Mouse (Mus musculus) embryonic fibroblast, embryonic 13.5 days (primary cell): ENCODE results near the gene Smoc1. TPM values are rescaled to one million over a fixed set of nuclear protein-coding genes. Genes with fewer than 3 reads are reported as not detected.

ENCODE experiments used
- H3K27ac ChIP-seq: 2 replicates; pipeline ENCODE4 v1.5.1; 2012; ENCODE audit warnings: low read length, control low read depth, inconsistent platforms; ENCODE audit not compliant: insufficient read depth
- H3K4me1 ChIP-seq: 2 replicates; pipeline ENCODE4 v1.6.1; 2011; ENCODE audit warnings: low read length; ENCODE audit not compliant: control insufficient read depth, insufficient read depth
- H3K4me3 ChIP-seq: 2 replicates; pipeline ENCODE4 v1.5.1; 2011; ENCODE audit warnings: mild to moderate bottlenecking, control low read depth, low read length; ENCODE audit not compliant: insufficient read depth
- CTCF ChIP-seq: IDR thresholded peaks from 2 replicates; pipeline ENCODE4 v1.5.1; 2011; ENCODE audit warnings: mild to moderate bottlenecking, control low read depth, low read length, moderate library complexity, borderline replicate concordance; ENCODE audit not compliant: insufficient read depth
- POLR2A ChIP-seq: IDR thresholded peaks from 2 replicates; pipeline ENCODE4 v1.6.1; 2011; ENCODE audit warnings: low read depth, mild to moderate bottlenecking, control low read depth, low read length, moderate library complexity
- polyA plus RNA-seq: library from polyadenylated mRNA; stranded (reverse); fragments of >200 nt; gene quantifications from 2 replicates; pipeline ENCODE4 v1.2.4, GENCODE M21; 2011; ENCODE audit warnings: low read depth; ENCODE audit not compliant: missing spikeins, insufficient read length

Smoc1 gene
- polyA plus RNA-seq, 1 experiment = 18.0 TPM

GRCm38 (mm10) chr12:81019280-81019935, 7.2 kb upstream of the Smoc1 start:
- no peaks in the 10 kb centered on the region for H3K4me1 ChIP-seq
- H3K27ac ChIP-seq = no peak overlapping the region
- no peak overlapping the region for H3K4me3 ChIP-seq
- no peak for TF ChIP-seq POLR2A
- no peak for TF ChIP-seq CTCF

- Histone ChIP-seq H3K4me3 (no peak overlapping the region), H3K27ac (no peak overlapping the region), H3K4me1 (no peaks in the 10 kb centered on the region)
- TF ChIP-seq POLR2A (no peak), CTCF (no peak)
Observed at GRCm38 (mm10) chr12:81024407-81024806, 2.2 kb upstream of the Smoc1 start.

- Histone ChIP-seq H3K4me3 (no peak overlapping the region), H3K27ac (no peak overlapping the region), H3K4me1 (no peaks in the 10 kb centered on the region)
- TF ChIP-seq CTCF (no peak), POLR2A (no peak)
Observed at GRCm38 (mm10) chr12:81024993-81025392, 1.6 kb upstream of the Smoc1 start.

GRCm38 (mm10) chr12:81026995-81027942, 661 bp downstream of the Smoc1 start:
- Histone ChIP-seq H3K4me1 (no peaks in the 10 kb centered on the region), H3K27ac (no peak overlapping the region), H3K4me3 (peak overlapping the region; percentile 65)
- TF ChIP-seq POLR2A = no peak
- no peak for TF ChIP-seq CTCF

- Histone ChIP-seq H3K4me1 (no peaks in the 10 kb centered on the region), H3K4me3 (no peak overlapping the region), H3K27ac (no peak overlapping the region)
- TF ChIP-seq POLR2A (no peak), CTCF (no peak)
Observed at GRCm38 (mm10) chr12:81028291-81028920, 1.8 kb downstream of the Smoc1 start.

- H3K4me1 ChIP-seq = no peaks in the 10 kb centered on the region
- H3K4me3 ChIP-seq = no peak overlapping the region
- no peak for TF ChIP-seq POLR2A
- TF ChIP-seq CTCF = no peak
- H3K27ac ChIP-seq = no peak overlapping the region
Observed at GRCm38 (mm10) chr12:81029731-81030130, 3.1 kb downstream of the Smoc1 start.

GRCm38 (mm10) chr12:81031579-81031978, 5.0 kb downstream of the Smoc1 start:
- TF ChIP-seq CTCF (no peak), POLR2A (no peak)
- H3K4me1 ChIP-seq = no peaks in the 10 kb centered on the region

GRCm38 (mm10) chr12:81033389-81034041, 6.9 kb downstream of the Smoc1 start:
- Histone ChIP-seq H3K4me1 (no peaks in the 10 kb centered on the region), H3K27ac (no peak overlapping the region), H3K4me3 (no peak overlapping the region)
- TF ChIP-seq POLR2A = no peak
- TF ChIP-seq CTCF = no peak

More at GRCm38 (mm10) chr12:81031579-81031978, 5.0 kb downstream of the Smoc1 start:
- Histone ChIP-seq H3K27ac (no peak overlapping the region), H3K4me3 (no peak overlapping the region)

- Histone ChIP-seq H3K27ac (no peak overlapping the region), H3K4me1 (no peaks in the 10 kb centered on the region), H3K4me3 (no peak overlapping the region)
- TF ChIP-seq POLR2A = no peak
- TF ChIP-seq CTCF = no peak
Observed at GRCm38 (mm10) chr12:81034042-81034417, 7.4 kb downstream of the Smoc1 start.

- no peak for TF ChIP-seq POLR2A
- TF ChIP-seq CTCF = no peak
- no peak overlapping the region for H3K27ac ChIP-seq
- H3K4me3 ChIP-seq = no peak overlapping the region
- H3K4me1 ChIP-seq = no peaks in the 10 kb centered on the region
Observed at GRCm38 (mm10) chr12:81035850-81036249, 9.2 kb downstream of the Smoc1 start.
